Mouse (Mus musculus): ENCODE results near the gene Socs5. TPM values are rescaled to one million over a fixed set of nuclear protein-coding genes. Genes with fewer than 3 reads are reported as not detected.

The Socs5 gene
- polyA plus RNA-seq, 1 experiment = 6.4 TPM

GRCm38 (mm10) chr17:87096951-87097350 lies 10.5 kb upstream of the Socs5 start:
- TF ChIP-seq POLR2A (IDR thresholded peaks at IDR 0.05; ENCODE audit: control insufficient read depth, low read depth, low read length) = no peak
- TF ChIP-seq CTCF (IDR thresholded peaks at IDR 0.05; ENCODE audit: control insufficient read depth, insufficient read depth, insufficient replicate concordance, low read depth, low read length) = no peak
- no peaks in the 10 kb centered on the region for H3K36me3 ChIP-seq (ENCODE audit: control insufficient read depth, insufficient read depth, low read length)
- no peak overlapping the region for H3K4me3 ChIP-seq (ENCODE audit: control insufficient read depth, low read depth, low read length)
- no peak overlapping the region for H3K27ac ChIP-seq (ENCODE audit: control insufficient read depth, insufficient read depth, low read depth, low read length)
- H3K4me1 ChIP-seq (ENCODE audit: control insufficient read depth, insufficient read depth, low read length) = no peaks in the 10 kb centered on the region
- no peaks in the 10 kb centered on the region for H3K27me3 ChIP-seq (ENCODE audit: control insufficient read depth, insufficient read depth, low read length)

- Histone ChIP-seq H3K27ac (ENCODE audit: control insufficient read depth, insufficient read depth, low read depth, low read length) (no peak overlapping the region), H3K36me3 (ENCODE audit: control insufficient read depth, insufficient read depth, low read length) (no peaks in the 10 kb centered on the region), H3K27me3 (ENCODE audit: control insufficient read depth, insufficient read depth, low read length) (no peaks in the 10 kb centered on the region), H3K4me3 (ENCODE audit: control insufficient read depth, low read depth, low read length) (no peak overlapping the region), H3K4me1 (ENCODE audit: control insufficient read depth, insufficient read depth, low read length) (no peaks in the 10 kb centered on the region)
- no peak for TF ChIP-seq POLR2A (IDR thresholded peaks at IDR 0.05; ENCODE audit: control insufficient read depth, low read depth, low read length)
- TF ChIP-seq CTCF (IDR thresholded peaks at IDR 0.05; ENCODE audit: control insufficient read depth, insufficient read depth, insufficient replicate concordance, low read depth, low read length) = no peak
These were observed 9.9 kb upstream of the Socs5 start for GRCm38 (mm10) chr17:87097576-87097975.

- Histone ChIP-seq H3K4me1 (ENCODE audit: control insufficient read depth, insufficient read depth, low read length) (peaks cover 2% of the 10 kb centered on the region), H3K27me3 (ENCODE audit: control insufficient read depth, insufficient read depth, low read length) (no peaks in the 10 kb centered on the region), H3K27ac (ENCODE audit: control insufficient read depth, insufficient read depth, low read depth, low read length) (no peak overlapping the region), H3K36me3 (ENCODE audit: control insufficient read depth, insufficient read depth, low read length) (no peaks in the 10 kb centered on the region), H3K4me3 (ENCODE audit: control insufficient read depth, low read depth, low read length) (no peak overlapping the region)
- TF ChIP-seq POLR2A (IDR thresholded peaks at IDR 0.05; ENCODE audit: control insufficient read depth, low read depth, low read length) (no peak), CTCF (IDR thresholded peaks at IDR 0.05; ENCODE audit: control insufficient read depth, insufficient read depth, insufficient replicate concordance, low read depth, low read length) (no peak)
These were observed 6.5 kb upstream of the Socs5 start for GRCm38 (mm10) chr17:87100947-87101346.

- Histone ChIP-seq H3K4me1 (ENCODE audit: control insufficient read depth, insufficient read depth, low read length) (peaks cover 7% of the 10 kb centered on the region), H3K36me3 (ENCODE audit: control insufficient read depth, insufficient read depth, low read length) (no peaks in the 10 kb centered on the region), H3K27me3 (ENCODE audit: control insufficient read depth, insufficient read depth, low read length) (no peaks in the 10 kb centered on the region), H3K4me3 (ENCODE audit: control insufficient read depth, low read depth, low read length) (no peak overlapping the region), H3K27ac (ENCODE audit: control insufficient read depth, insufficient read depth, low read depth, low read length) (no peak overlapping the region; the same call in 1 of the 2 replicates)
- no peak for TF ChIP-seq CTCF (IDR thresholded peaks at IDR 0.05; ENCODE audit: control insufficient read depth, insufficient read depth, insufficient replicate concordance, low read depth, low read length)
- TF ChIP-seq POLR2A (IDR thresholded peaks at IDR 0.05; ENCODE audit: control insufficient read depth, low read depth, low read length) = no peak
These were observed 4.8 kb upstream of the Socs5 start for GRCm38 (mm10) chr17:87102636-87103035.

- Histone ChIP-seq H3K27ac (ENCODE audit: control insufficient read depth, insufficient read depth, low read depth, low read length) (no peak overlapping the region), H3K4me3 (ENCODE audit: control insufficient read depth, low read depth, low read length) (no peak overlapping the region), H3K27me3 (ENCODE audit: control insufficient read depth, insufficient read depth, low read length) (no peaks in the 10 kb centered on the region), H3K36me3 (ENCODE audit: control insufficient read depth, insufficient read depth, low read length) (no peaks in the 10 kb centered on the region), H3K4me1 (ENCODE audit: control insufficient read depth, insufficient read depth, low read length) (peaks cover 9% of the 10 kb centered on the region)
- no peak for TF ChIP-seq POLR2A (IDR thresholded peaks at IDR 0.05; ENCODE audit: control insufficient read depth, low read depth, low read length)
- TF ChIP-seq CTCF (IDR thresholded peaks at IDR 0.05; ENCODE audit: control insufficient read depth, insufficient read depth, insufficient replicate concordance, low read depth, low read length) = no peak
These were observed 4.4 kb upstream of the Socs5 start for GRCm38 (mm10) chr17:87103060-87103459.

- TF ChIP-seq CTCF (IDR thresholded peaks at IDR 0.05; ENCODE audit: control insufficient read depth, insufficient read depth, insufficient replicate concordance, low read depth, low read length) (no peak), POLR2A (IDR thresholded peaks at IDR 0.05; ENCODE audit: control insufficient read depth, low read depth, low read length) (no peak)
- H3K4me3 ChIP-seq (ENCODE audit: control insufficient read depth, low read depth, low read length) = no peak overlapping the region
- no peak overlapping the region for H3K27ac ChIP-seq (ENCODE audit: control insufficient read depth, insufficient read depth, low read depth, low read length)
- H3K27me3 ChIP-seq (ENCODE audit: control insufficient read depth, insufficient read depth, low read length) = no peaks in the 10 kb centered on the region
- no peaks in the 10 kb centered on the region for H3K36me3 ChIP-seq (ENCODE audit: control insufficient read depth, insufficient read depth, low read length)
- peaks cover 13% of the 10 kb centered on the region for H3K4me1 ChIP-seq (ENCODE audit: control insufficient read depth, insufficient read depth, low read length)
These were observed 3.2 kb upstream of the Socs5 start for GRCm38 (mm10) chr17:87104276-87104675.

GRCm38 (mm10) chr17:87105941-87106340 lies 1.5 kb upstream of the Socs5 start:
- H3K27me3 ChIP-seq (ENCODE audit: control insufficient read depth, insufficient read depth, low read length) = no peaks in the 10 kb centered on the region
- no peaks in the 10 kb centered on the region for H3K36me3 ChIP-seq (ENCODE audit: control insufficient read depth, insufficient read depth, low read length)
- no peak overlapping the region; the same call in 1 of the 2 replicates for H3K4me3 ChIP-seq (ENCODE audit: control insufficient read depth, low read depth, low read length)
- no peak for TF ChIP-seq CTCF (IDR thresholded peaks at IDR 0.05; ENCODE audit: control insufficient read depth, insufficient read depth, insufficient replicate concordance, low read depth, low read length)
- peak overlapping the region; percentile 90 for H3K27ac ChIP-seq (ENCODE audit: control insufficient read depth, insufficient read depth, low read depth, low read length)
- peaks cover 13% of the 10 kb centered on the region for H3K4me1 ChIP-seq (ENCODE audit: control insufficient read depth, insufficient read depth, low read length)

All from testis, adult 2 months (tissue).